Mouse (Mus musculus): ENCODE measurements at regions not wholly inside any gene's neighbourhood (a gene's known extent, or its start where the extent isn't known, plus 50 kb on each side); places are given as distances from the start of the nearest gene placed in this dataset.

DNA sequence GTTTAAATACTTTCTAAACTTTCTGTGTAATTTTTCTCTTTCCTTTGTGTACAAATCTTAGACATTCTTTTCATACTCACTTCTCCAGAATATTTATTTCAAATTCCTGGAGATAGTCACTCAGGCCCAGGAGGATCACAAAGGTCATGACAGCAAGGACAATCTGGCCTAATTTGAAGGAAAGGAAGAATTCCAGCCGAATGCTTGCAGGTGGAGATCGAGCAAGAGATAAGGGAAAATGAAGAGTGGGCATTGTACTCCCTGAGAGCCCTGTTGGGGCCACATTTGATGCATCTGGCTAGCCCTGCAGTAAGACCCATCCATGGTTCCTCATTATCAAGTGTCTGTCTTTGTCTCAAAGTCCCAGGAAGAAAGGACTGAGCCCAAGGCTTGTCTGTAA, 66.0 kb upstream of the Jazf1 start:
- TF ChIP-seq POLR2A (IDR thresholded peaks at IDR 0.05; ENCODE audit: borderline replicate concordance, extremely low read depth, insufficient read depth, insufficient read length, poor library complexity, severe bottlenecking) (no peak), CTCF (IDR thresholded peaks at IDR 0.05; ENCODE audit: borderline replicate concordance, extremely low read depth, insufficient read depth, insufficient read length) (no peak)
